Mouse (Mus musculus) intestine, embryonic 14.5 days (tissue): ENCODE data around the gene Grik4. TPM values are rescaled to one million over a fixed set of nuclear protein-coding genes. Genes with fewer than 3 reads are reported as not detected.
A peak's percentile ranks its signal among the peaks of the same experiment; 100 is the strongest.

Source experiments
- ATAC-seq: fragments of 200-750 bp; cut with Nextera tagmentation; replicated peaks from 2 replicates; pipeline ENCODE4 v1.8.0; 2017; ENCODE audit warnings: low read depth, moderate number of reproducible peaks, moderate TSS enrichment, moderate library complexity; ENCODE audit not compliant: low FRiP score, low TSS enrichment
- DNase-seq: peaks from one replicate; pipeline ENCODE4 v3.0.0-alpha.2; 2018; ENCODE audit warnings: low spot score
- H3K27ac ChIP-seq: fragments of 300-500 bp; sonication (generic); 2 replicates; pipeline ENCODE4 v1.5.1; 2014; ENCODE audit warnings: low read depth, mild to moderate bottlenecking, control low read depth
- H3K27me3 ChIP-seq: fragments of 300-500 bp; sonication (generic); replicated peaks from 2 replicates; pipeline ENCODE4 v1.6.1; 2014; ENCODE audit warnings: low read length, control low read depth; ENCODE audit not compliant: control insufficient read depth, insufficient read depth
- H3K36me3 ChIP-seq: fragments of 300-500 bp; sonication (generic); 2 replicates; pipeline ENCODE4 v1.6.1; 2014; ENCODE audit warnings: low read length, control low read depth; ENCODE audit not compliant: control insufficient read depth, insufficient read depth
- H3K4me1 ChIP-seq: fragments of 300-500 bp; sonication (generic); replicated peaks from 2 replicates; pipeline ENCODE4 v1.6.1; 2014; ENCODE audit warnings: low read length, control low read depth, mixed read lengths; ENCODE audit not compliant: control insufficient read depth, insufficient read depth
- H3K4me2 ChIP-seq: fragments of 300-500 bp; sonication (generic); 2 replicates; pipeline ENCODE4 v1.6.1; 2014; ENCODE audit warnings: low read length
- H3K4me3 ChIP-seq: fragments of 300-500 bp; sonication (generic); 2 replicates; pipeline ENCODE4 v1.5.1; 2014; ENCODE audit warnings: low read depth, low read length, control low read depth, mixed read lengths
- H3K9ac ChIP-seq: fragments of 300-500 bp; sonication (generic); 2 replicates; pipeline ENCODE4 v1.6.1; 2014; ENCODE audit warnings: mild to moderate bottlenecking, low read length
- H3K9me3 ChIP-seq: fragments of 300-500 bp; sonication (generic); 2 replicates; pipeline ENCODE4 v1.6.1; 2016; ENCODE audit warnings: low read length, control low read depth; ENCODE audit not compliant: control insufficient read depth
- whole genome bisulfite sequencing: fragments of 180-500 bp; shearing (Covaris S2); extraction: QIAGEN DNeasy Blood & Tissue Kit; methylation state at CpG from one replicate; pipeline ENCODE4 v1.1.7; 2014; 5-methylcytosine and 5-hydroxymethylcytosine counted together
- polyA plus RNA-seq: library from polyadenylated mRNA; unstranded; fragments of >200 nt; fragmentation: Nextera tagmentation; extraction: Ambion mirVana; gene quantifications from 2 replicates; pipeline ENCODE4 v1.2.1, GENCODE M21; 2014

The Grik4 gene
- polyA plus RNA-seq, 1 experiment from 2014 or later: 1.3 TPM

- DNase-seq (no peak), ATAC-seq (no peak; the same call in 1 of the 2 replicates)
- H3K4me1 ChIP-seq: peaks cover 6% of the 10 kb centered on the region; the same call in 1 of the 2 replicates
These were observed 413.8 kb downstream of the Grik4 start for GRCm38 (mm10) chr9:42530221-42531152.

GRCm38 (mm10) chr9:42520587-42521084 lies 423.7 kb downstream of the Grik4 start:
- peaks cover 6% of the 10 kb centered on the region for H3K4me1 ChIP-seq
- H3K36me3 ChIP-seq: no peaks in the 10 kb centered on the region
- no peak overlapping the region for H3K27ac ChIP-seq
- 0 out of 2 replicates have a peak, but pooled peaks cover 7% of the 10 kb centered on the region for H3K27me3 ChIP-seq
- no peaks in the 10 kb centered on the region for H3K9me3 ChIP-seq
- peak overlapping the region; percentile 63 for H3K4me2 ChIP-seq
- peak overlapping the region; percentile 28 for H3K4me3 ChIP-seq
- peak overlapping the region; percentile 37 for H3K9ac ChIP-seq
- DNase-seq (peak; percentile 62), ATAC-seq (no peak)
- WGBS: 18% methylated on average over 36 of the region's 36 CpGs

More at GRCm38 (mm10) chr9:42530221-42531152, 413.8 kb downstream of the Grik4 start:
- Histone ChIP-seq H3K4me3 (no peak overlapping the region), H3K4me2 (no peak overlapping the region), H3K27ac (no peak overlapping the region), H3K27me3 (no peaks in the 10 kb centered on the region), H3K36me3 (no peaks in the 10 kb centered on the region), H3K9me3 (no peaks in the 10 kb centered on the region), H3K9ac (no peak overlapping the region)
- WGBS: 32% methylated on average over 7 of the region's 7 CpGs

GRCm38 (mm10) chr9:42518163-42518562 lies 426.1 kb downstream of the Grik4 start:
- ATAC-seq: no peak
- H3K27ac ChIP-seq: no peak overlapping the region

GRCm38 (mm10) chr9:42513159-42513558 lies 431.1 kb downstream of the Grik4 start:
- no peaks in the 10 kb centered on the region for H3K36me3 ChIP-seq
- no peaks in the 10 kb centered on the region for H3K27me3 ChIP-seq
- H3K4me2 ChIP-seq: no peak overlapping the region
- WGBS: 69% methylated on average over 5 of the region's 5 CpGs
- no peak for ATAC-seq
- no peak for DNase-seq
- H3K9ac ChIP-seq: no peak overlapping the region
- no peak overlapping the region for H3K27ac ChIP-seq
- no peak overlapping the region for H3K4me3 ChIP-seq
- H3K9me3 ChIP-seq: no peaks in the 10 kb centered on the region
- H3K4me1 ChIP-seq: no peaks in the 10 kb centered on the region

More at GRCm38 (mm10) chr9:42518163-42518562, 426.1 kb downstream of the Grik4 start:
- DNase-seq: no peak
- Histone ChIP-seq H3K9me3 (no peaks in the 10 kb centered on the region), H3K4me1 (peaks cover 6% of the 10 kb centered on the region), H3K9ac (no peak overlapping the region), H3K4me3 (no peak overlapping the region), H3K27me3 (0 out of 2 replicates have a peak, but pooled peaks cover 7% of the 10 kb centered on the region), H3K4me2 (no peak overlapping the region), H3K36me3 (no peaks in the 10 kb centered on the region)
- 33% methylated on average over 14 of the region's 14 CpGs for WGBS

GRCm38 (mm10) chr9:42512312-42512711 lies 432.0 kb downstream of the Grik4 start:
- WGBS: 61% methylated on average over 4 of the region's 4 CpGs
- Histone ChIP-seq H3K9ac (no peak overlapping the region), H3K27me3 (no peaks in the 10 kb centered on the region), H3K4me2 (no peak overlapping the region), H3K36me3 (no peaks in the 10 kb centered on the region), H3K4me3 (no peak overlapping the region), H3K4me1 (no peaks in the 10 kb centered on the region), H3K9me3 (no peaks in the 10 kb centered on the region), H3K27ac (no peak overlapping the region)
- peak; percentile 61; the same call in 1 of the 2 replicates for ATAC-seq
- DNase-seq: no peak

GRCm38 (mm10) chr9:42508235-42508634 lies 436.1 kb downstream of the Grik4 start:
- H3K4me3 ChIP-seq: no peak overlapping the region
- no peaks in the 10 kb centered on the region for H3K9me3 ChIP-seq
- H3K4me1 ChIP-seq: no peaks in the 10 kb centered on the region
- 69% methylated on average over 7 of the region's 7 CpGs for WGBS
- no peaks in the 10 kb centered on the region for H3K27me3 ChIP-seq
- no peaks in the 10 kb centered on the region for H3K36me3 ChIP-seq
- H3K27ac ChIP-seq: no peak overlapping the region
- H3K9ac ChIP-seq: no peak overlapping the region
- no peak for DNase-seq
- H3K4me2 ChIP-seq: no peak overlapping the region
- ATAC-seq: no peak

- Histone ChIP-seq H3K36me3 (no peaks in the 10 kb centered on the region), H3K4me1 (no peaks in the 10 kb centered on the region), H3K4me3 (no peak within 1 kb of the TSS), H3K27ac (no peak within 1 kb of the TSS), H3K9me3 (no peaks in the 10 kb centered on the region), H3K9ac (no peak within 1 kb of the TSS), H3K27me3 (no peaks in the 10 kb centered on the region), H3K4me2 (no peak within 1 kb of the TSS)
- DNase-seq (no peak), ATAC-seq (no peak)
- 84% methylated on average over 6 of the region's 6 CpGs for WGBS
These were observed 436.6 kb downstream of the Grik4 start, which contains the start of gene Tbcel for GRCm38 (mm10) chr9:42507709-42508108. Gene Tbcel (minus strand): TSS chr9:42507809.

- ATAC-seq: no peak
- Histone ChIP-seq H3K9me3 (no peaks in the 10 kb centered on the region), H3K4me3 (no peak overlapping the region), H3K27ac (no peak overlapping the region), H3K4me1 (no peaks in the 10 kb centered on the region), H3K36me3 (no peaks in the 10 kb centered on the region), H3K9ac (no peak overlapping the region), H3K27me3 (no peaks in the 10 kb centered on the region), H3K4me2 (no peak overlapping the region)
- WGBS: 31% methylated on average over 1 of the region's 1 CpGs
- no peak for DNase-seq
These were observed 437.3 kb downstream of the Grik4 start for GRCm38 (mm10) chr9:42507022-42507421.
